Mouse (Mus musculus) adrenal gland, adult 2 months (tissue): ENCODE results near the gene Tek. TPM values are rescaled to one million over a fixed set of nuclear protein-coding genes. Genes with fewer than 3 reads are reported as not detected.

Experiments
- DNase-seq: peaks from one replicate; pipeline ENCODE4 v3.0.0; 2021
- polyA plus RNA-seq: library from polyadenylated mRNA; depleted of rRNA; stranded (reverse); fragments of >200 nt; gene quantifications from 2 replicates; pipeline ENCODE4 v1.2.3, GENCODE M21; 2012; rRNA removed
- total RNA-seq, 2 experiments: library from RNA; stranded (reverse); gene quantifications; 2 replicates each; pipeline ENCODE4 v1.2.3; 2021

The Tek gene
- total and polyA plus RNA-seq, 3 experiments = 5.7 to 59.5 (median 40.4) TPM

DNA sequence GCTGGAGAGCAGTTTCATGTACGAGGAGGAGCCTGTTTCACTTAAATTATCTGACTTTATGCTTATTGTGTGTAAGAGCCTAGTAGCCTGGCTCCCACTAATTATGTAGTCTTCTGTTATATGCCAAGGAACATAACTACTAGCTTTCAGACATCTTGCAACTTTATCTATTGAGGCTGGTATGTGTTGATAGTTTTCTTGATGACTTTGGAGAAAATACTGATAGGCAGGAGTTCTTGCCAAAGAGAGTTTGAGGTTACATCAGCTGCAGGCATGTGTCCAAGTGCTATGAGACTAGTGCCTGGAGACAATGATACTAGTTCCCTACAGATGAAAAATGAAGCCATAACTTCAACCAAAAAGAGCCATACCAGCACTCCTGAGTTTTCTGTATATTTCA is 64.1 kb downstream of the Tek start:
- DNase-seq = peak; percentile 29

- DNase-seq = no peak
Measured at GRCm38 (mm10) chr4:94810616-94811015, 71.5 kb downstream of the Tek start.

DNA sequence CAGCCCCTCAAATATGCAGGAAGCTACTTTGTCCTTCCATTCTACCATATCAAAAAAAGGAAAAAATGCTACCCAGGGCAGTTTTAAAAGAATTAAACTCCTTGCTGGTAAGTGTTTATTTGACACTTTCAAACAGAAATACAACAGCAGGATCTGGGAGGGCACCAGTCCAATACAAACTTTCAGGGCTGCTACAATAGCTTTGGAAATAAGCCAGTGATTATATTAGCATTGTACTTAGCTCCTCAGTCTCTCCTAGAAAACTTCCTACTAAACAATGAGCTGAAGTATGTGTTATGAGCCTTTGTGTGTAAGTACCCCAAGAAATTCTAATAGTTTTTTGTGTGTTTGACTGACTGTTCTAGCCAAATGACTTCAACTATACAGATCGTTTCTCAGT is 87.8 kb downstream of the Tek start:
- no peak for DNase-seq

- no peak for DNase-seq
Measured at GRCm38 (mm10) chr4:94827429-94827828, 88.3 kb downstream of the Tek start.

DNA sequence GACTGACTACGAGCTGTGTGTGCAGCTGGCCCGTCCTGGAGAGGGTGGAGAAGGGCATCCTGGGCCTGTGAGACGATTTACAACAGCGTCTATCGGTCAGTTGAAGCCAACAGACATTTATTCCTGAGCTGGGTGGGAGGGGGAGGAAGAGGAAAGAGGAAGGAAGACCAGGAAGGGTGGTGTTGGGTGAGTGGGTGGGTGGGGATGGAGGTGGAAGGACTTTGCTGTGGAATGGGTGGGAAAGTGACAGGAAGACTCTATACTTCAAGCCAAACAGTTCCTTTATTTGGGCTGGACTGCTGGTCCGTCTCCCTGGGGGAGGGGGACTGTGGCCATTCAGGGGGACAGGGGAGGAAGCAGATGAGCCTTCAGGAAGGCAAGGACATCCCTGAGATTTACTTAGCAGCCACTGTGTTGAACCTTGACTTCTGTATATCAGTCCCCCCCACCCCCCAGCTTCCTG is 90.9 kb downstream of the Tek start:
- DNase-seq = peak; percentile 70

DNA sequence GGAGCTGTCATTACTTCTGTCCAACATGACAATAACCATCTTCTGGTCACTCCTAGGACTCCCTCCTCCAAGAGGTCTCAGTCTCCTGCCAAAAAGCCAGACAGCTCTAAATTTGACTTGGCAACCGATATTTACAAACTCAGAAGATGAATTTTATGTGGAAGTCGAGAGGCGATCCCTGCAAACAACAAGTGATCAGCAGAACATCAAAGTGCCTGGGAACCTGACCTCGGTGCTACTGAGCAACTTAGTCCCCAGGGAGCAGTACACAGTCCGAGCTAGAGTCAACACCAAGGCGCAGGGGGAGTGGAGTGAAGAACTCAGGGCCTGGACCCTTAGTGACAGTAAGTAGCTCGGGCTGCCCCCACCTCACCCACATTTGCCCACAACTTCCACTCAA is 98.0 kb downstream of the Tek start:
- no peak for DNase-seq

DNA sequence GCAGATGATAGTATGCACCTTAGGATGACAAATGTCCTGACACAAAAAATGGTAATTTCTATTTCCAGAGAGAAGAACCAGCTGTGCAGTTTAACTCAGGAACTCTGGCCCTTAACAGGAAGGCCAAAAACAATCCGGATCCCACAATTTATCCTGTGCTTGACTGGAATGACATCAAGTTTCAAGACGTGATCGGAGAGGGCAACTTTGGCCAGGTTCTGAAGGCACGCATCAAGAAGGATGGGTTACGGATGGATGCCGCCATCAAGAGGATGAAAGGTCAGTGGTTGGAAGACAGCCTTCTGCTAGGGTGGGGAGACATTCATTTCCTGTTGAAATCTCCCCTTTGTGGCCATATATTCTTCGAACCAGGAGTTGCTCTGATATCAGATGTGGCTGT is 114.2 kb downstream of the Tek start:
- peak; percentile 51 for DNase-seq

DNA sequence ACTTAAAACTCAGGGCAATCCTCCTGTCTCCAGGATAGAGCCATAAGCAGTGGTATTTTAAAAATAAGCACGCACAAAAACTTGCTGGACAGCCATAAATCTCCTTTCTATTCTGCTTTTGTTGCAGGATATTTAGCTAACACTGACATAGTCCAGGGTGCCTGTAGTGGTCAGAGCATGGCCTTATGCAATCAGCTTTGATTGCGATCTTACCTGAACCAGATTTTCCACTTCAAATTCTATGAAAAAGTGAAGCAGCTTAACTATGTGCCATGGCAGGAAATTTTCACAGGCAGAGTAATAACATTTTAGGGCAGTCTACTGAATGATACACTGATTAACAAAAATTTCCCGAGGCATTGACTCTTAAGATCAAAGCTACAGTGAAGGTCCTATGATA is 115.2 kb downstream of the Tek start:
- DNase-seq = no peak

- DNase-seq = no peak
Measured at GRCm38 (mm10) chr4:94855201-94855600, 116.1 kb downstream of the Tek start.

DNA sequence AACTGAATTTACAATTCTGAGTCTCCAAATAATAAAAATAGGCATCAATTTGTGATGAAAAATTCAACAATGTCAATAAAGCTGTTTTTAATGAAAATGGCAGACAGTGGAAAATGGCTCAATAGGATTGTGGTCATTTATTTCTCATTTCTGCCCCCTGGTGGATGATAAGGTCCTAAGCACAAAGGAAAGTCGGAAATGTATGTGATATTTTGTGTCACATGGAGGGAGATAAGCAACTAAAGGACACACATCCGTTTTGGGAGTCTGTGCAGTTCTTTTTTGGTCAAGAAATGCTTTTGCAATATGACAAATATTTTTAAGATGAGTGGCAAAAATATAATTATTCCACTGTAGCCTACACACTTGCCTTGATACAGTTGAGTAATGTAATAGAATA is 161.7 kb downstream of the Tek start:
- DNase-seq = peak; percentile 10

GRCm38 (mm10) chr4:94901780-94902179 is 162.7 kb downstream of the Tek start:
- DNase-seq = no peak

Other genes starting within 250 kb of the Tek start
- gene Gm10306, start 182.7 kb upstream of the Tek start, total RNA-seq = not detected
- gene Gm10306, start 182.7 kb upstream of the Tek start, polyA plus RNA-seq = not detected in 2 replicates
- gene Caap1, start 182.5 kb upstream of the Tek start, total RNA-seq = 1 to 10 TPM; 7.0 to 9.4 TPM
- 1.8 and 2.7 TPM in 2 replicates for gene Caap1, start 182.5 kb upstream of the Tek start, polyA plus RNA-seq
- gene Plaa, start 136.0 kb upstream of the Tek start, total RNA-seq = 10 to 100 TPM; 57.1 to 71.6 TPM
- gene Plaa, start 136.0 kb upstream of the Tek start, polyA plus RNA-seq = 78.8 and 102 TPM in 2 replicates
- gene Ift74, start 124.8 kb upstream of the Tek start, total RNA-seq = 10 to 100 TPM; 13.4 to 18.8 TPM
- gene Ift74, start 124.8 kb upstream of the Tek start, polyA plus RNA-seq = 0.55 and 0.57 TPM in 2 replicates
- not detected for gene Lrrc19, start 89.1 kb upstream of the Tek start, total RNA-seq
- not detected in 2 replicates for gene Lrrc19, start 89.1 kb upstream of the Tek start, polyA plus RNA-seq
- gene Eqtn, start 189.6 kb downstream of the Tek start, total RNA-seq = not detected
- 0.11 TPM in 1 of 2 replicates, not detected in the other for gene Eqtn, start 189.6 kb downstream of the Tek start, polyA plus RNA-seq
- 10 to 100 TPM; 19.9 to 25.2 TPM for gene Mysm1, start 239.8 kb downstream of the Tek start, total RNA-seq
- 0.98 and 1.0 TPM in 2 replicates for gene Mysm1, start 239.8 kb downstream of the Tek start, polyA plus RNA-seq